Mouse (Mus musculus): Measurements from ENCODE around the gene Gm10135. TPM values are rescaled to one million over a fixed set of nuclear protein-coding genes. Genes with fewer than 3 reads are reported as not detected.

The Gm10135 gene
- polyA plus RNA-seq, 1 experiment from 2014 or later = not detected

DNA sequence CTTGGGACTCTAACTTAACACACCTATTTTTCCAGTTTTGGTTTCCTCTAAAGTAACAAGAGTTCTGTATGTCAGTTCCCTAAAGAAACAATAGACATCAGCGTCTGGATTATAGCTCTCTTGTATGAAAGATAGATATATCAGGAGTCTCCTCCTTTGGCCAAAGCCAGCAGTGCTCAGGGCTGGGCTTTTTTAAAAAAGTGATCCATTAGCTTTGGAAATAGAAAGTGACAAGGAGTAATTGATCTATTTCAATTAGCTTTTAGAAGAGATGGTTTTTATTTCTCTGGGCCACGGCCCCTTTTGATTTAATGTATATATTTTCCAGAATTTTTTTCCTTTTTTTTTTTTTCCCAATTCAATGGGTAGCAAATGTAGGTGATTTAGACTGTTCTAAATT is 20.4 kb upstream of the Gm10135 start:
- H3K27ac ChIP-seq = no peak overlapping the region
- H3K4me1 ChIP-seq = peaks cover 22% of the 10 kb centered on the region
- H3K36me3 ChIP-seq = no peaks in the 10 kb centered on the region
- H3K27me3 ChIP-seq = no peaks in the 10 kb centered on the region
- H3K4me2 ChIP-seq (replicated peaks) = no peak overlapping the region
- no peak for ATAC-seq (ENCODE audit: low FRiP score)
- H3K9me3 ChIP-seq (replicated peaks) = no peaks in the 10 kb centered on the region
- no peak overlapping the region for H3K9ac ChIP-seq
- WGBS = 57% methylated on average over 2 of the region's 2 CpGs
- H3K4me3 ChIP-seq = no peak overlapping the region

DNA sequence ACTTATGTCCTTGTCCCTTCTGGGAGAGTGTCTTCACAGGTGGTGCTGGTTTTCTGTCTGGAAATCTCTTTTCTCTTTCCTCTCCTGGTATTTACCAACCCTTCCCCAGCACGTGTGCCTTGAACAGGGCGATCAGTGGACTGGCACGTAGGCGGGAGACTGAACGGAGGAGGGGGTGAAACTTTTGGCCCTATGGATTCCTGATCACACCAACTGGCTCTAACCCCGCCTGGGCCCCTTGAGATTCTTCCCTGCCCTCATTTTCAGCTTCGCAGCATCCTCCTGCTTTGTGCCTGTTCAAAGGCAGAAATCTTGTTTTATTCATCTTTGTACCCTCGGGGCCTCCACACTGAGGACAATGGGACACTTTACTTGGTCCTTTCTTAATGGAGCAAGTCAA is 19.9 kb upstream of the Gm10135 start:
- H3K4me1 ChIP-seq = peaks cover 22% of the 10 kb centered on the region
- no peak overlapping the region for H3K9ac ChIP-seq
- H3K27me3 ChIP-seq = no peaks in the 10 kb centered on the region
- 21% methylated on average over 8 of the region's 8 CpGs for WGBS
- H3K36me3 ChIP-seq = no peaks in the 10 kb centered on the region
- no peak overlapping the region for H3K4me2 ChIP-seq (replicated peaks)
- H3K4me3 ChIP-seq = no peak overlapping the region
- H3K27ac ChIP-seq = no peak overlapping the region
- no peaks in the 10 kb centered on the region for H3K9me3 ChIP-seq (replicated peaks)
- no peak for ATAC-seq (ENCODE audit: low FRiP score)

DNA sequence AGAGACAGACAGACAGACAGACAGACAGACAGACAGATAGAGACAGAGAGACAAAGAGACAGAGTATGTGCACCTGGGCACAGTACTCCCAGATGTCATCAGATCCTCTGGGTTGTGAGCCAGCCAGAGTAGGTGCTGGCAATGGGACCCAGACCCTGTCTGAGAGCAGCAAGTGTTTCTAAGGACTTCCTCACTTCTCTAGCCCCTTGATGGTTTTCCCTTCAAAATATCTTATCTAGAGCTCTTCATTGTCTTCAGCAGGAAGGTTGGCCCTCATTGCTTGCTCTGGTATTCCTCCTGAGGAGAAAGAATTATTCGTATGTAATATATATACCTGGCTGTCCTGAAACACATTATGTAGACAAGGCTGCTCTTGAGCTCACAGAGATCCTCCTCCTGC is 18.0 kb upstream of the Gm10135 start:
- Histone ChIP-seq H3K27ac (no peak overlapping the region), H3K36me3 (no peaks in the 10 kb centered on the region), H3K4me3 (no peak overlapping the region), H3K4me2 (replicated peaks) (no peak overlapping the region), H3K9me3 (replicated peaks) (no peaks in the 10 kb centered on the region), H3K4me1 (peaks cover 22% of the 10 kb centered on the region), H3K9ac (no peak overlapping the region), H3K27me3 (no peaks in the 10 kb centered on the region)
- no peak for ATAC-seq (ENCODE audit: low FRiP score)
- WGBS = 88% methylated on average over 1 of the region's 1 CpGs

DNA sequence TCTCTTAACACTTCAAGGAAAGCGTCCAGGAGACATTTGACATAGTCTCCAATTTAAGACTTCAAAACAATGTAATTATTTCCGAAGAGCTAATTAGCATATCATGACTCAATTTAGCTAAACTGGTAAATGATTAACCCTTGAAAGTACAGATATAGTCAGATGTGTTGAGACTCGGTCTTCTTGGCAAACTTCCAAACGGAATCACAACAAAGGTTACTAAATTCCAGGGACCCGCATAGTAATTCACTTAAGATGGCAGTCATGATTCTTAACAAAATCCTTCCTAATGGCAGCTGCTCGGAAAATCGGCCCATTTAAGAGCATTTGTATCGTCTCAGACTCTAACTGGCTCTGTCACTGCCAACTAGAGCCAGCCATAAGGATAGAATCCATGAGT is 15.3 kb upstream of the Gm10135 start:
- 80% methylated on average over 8 of the region's 8 CpGs for WGBS
- Histone ChIP-seq H3K9ac (no peak overlapping the region), H3K4me3 (no peak overlapping the region), H3K4me1 (peaks cover 14% of the 10 kb centered on the region), H3K27ac (no peak overlapping the region), H3K36me3 (no peaks in the 10 kb centered on the region), H3K9me3 (replicated peaks) (no peaks in the 10 kb centered on the region), H3K4me2 (replicated peaks) (no peak overlapping the region), H3K27me3 (no peaks in the 10 kb centered on the region)
- ATAC-seq (ENCODE audit: low FRiP score) = no peak

GRCm38 (mm10) chr5:72987786-72988185 is 13.3 kb upstream of the Gm10135 start:
- Histone ChIP-seq H3K36me3 (no peaks in the 10 kb centered on the region), H3K4me1 (0 out of 2 replicates have a peak, but pooled peaks cover 6% of the 10 kb centered on the region), H3K27me3 (no peaks in the 10 kb centered on the region), H3K4me2 (replicated peaks) (no peak overlapping the region), H3K27ac (no peak overlapping the region), H3K9me3 (replicated peaks) (no peaks in the 10 kb centered on the region), H3K4me3 (no peak overlapping the region), H3K9ac (no peak overlapping the region)
- ATAC-seq (ENCODE audit: low FRiP score) = no peak
- WGBS = 88% methylated on average over 7 of the region's 7 CpGs

DNA sequence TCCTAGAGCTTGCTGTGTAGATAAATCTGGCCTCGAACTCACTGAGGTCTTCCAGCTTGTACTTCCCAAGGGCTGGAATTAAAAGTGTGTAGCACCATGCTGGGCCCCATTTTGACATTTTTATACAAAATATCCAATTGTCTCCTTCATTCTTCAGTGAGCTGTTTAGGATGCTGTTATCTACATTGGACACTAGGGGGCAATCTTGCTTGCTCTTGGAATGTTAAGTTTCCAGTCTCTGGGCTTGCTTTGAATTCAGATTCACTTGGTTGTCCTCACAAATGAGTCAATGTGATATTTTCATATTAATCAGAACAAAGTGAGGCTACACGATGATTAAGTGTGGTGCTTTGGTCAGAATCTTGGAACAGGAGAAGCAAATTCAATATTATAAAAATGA is 9.6 kb upstream of the Gm10135 start:
- Histone ChIP-seq H3K9me3 (replicated peaks) (no peaks in the 10 kb centered on the region), H3K36me3 (peaks cover 13% of the 10 kb centered on the region), H3K27ac (no peak overlapping the region), H3K27me3 (no peaks in the 10 kb centered on the region), H3K4me1 (no peaks in the 10 kb centered on the region), H3K9ac (no peak overlapping the region), H3K4me3 (no peak overlapping the region), H3K4me2 (replicated peaks) (no peak overlapping the region)
- no peak for ATAC-seq (ENCODE audit: low FRiP score)
- WGBS = 14% methylated on average over 2 of the region's 2 CpGs

DNA sequence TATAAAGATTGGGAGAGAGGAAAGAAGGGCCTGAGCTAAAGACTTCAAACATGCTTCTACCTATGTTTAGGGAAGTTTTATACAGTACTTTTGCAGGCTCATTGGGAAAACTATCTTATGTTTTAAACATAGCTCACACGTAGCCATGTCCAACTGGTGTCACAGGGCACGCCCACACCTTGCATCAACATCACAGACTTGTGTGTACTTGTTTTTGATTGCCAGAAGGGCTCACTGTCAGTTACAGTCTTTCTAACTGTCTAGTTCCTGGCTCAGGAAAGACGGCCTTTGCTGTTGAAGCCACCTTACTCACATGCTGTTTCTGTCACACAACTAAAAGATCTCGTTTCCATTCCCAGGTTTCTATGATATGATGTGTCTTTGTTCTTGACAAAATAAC is 2.0 kb upstream of the Gm10135 start:
- no peaks in the 10 kb centered on the region for H3K9me3 ChIP-seq (replicated peaks)
- no peak overlapping the region for H3K27ac ChIP-seq
- H3K9ac ChIP-seq = no peak overlapping the region
- no peaks in the 10 kb centered on the region for H3K27me3 ChIP-seq
- no peak for ATAC-seq (ENCODE audit: low FRiP score)
- H3K4me3 ChIP-seq = no peak overlapping the region
- peaks cover 38% of the 10 kb centered on the region for H3K36me3 ChIP-seq
- no peak overlapping the region for H3K4me2 ChIP-seq (replicated peaks)
- WGBS = 91% methylated on average over 4 of the region's 4 CpGs
- H3K4me1 ChIP-seq = 0 out of 2 replicates have a peak, but pooled peaks cover 4% of the 10 kb centered on the region

- Histone ChIP-seq H3K27ac (no peak overlapping the region), H3K9me3 (replicated peaks) (no peaks in the 10 kb centered on the region), H3K4me2 (replicated peaks) (no peak overlapping the region), H3K27me3 (no peaks in the 10 kb centered on the region), H3K4me3 (no peak overlapping the region), H3K9ac (no peak overlapping the region), H3K4me1 (0 out of 2 replicates have a peak, but pooled peaks cover 4% of the 10 kb centered on the region), H3K36me3 (peaks cover 36% of the 10 kb centered on the region)
- no peak for ATAC-seq (ENCODE audit: low FRiP score)
- WGBS = 93% methylated on average over 6 of the region's 6 CpGs
These were observed 1.5 kb upstream of the Gm10135 start for GRCm38 (mm10) chr5:72975996-72976395.

DNA sequence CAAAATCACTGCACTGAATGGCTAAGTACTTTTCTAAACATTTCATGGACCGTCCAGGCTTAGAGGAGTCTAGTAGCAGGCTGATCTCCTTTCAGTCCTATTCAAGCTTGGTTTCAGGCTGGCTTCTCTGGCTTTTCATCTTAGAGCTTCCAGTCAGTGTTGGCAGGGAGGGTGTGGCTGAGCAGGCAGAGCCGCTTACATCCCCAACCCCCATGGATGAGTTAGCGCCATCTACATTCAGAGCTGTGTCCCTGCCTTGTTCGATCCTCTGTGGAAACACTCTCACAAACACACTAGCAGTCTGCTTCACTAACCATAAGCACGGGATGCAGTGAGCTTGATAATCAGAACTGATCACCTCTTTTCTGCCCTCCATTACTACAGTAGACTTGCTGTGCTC is 1.6 kb downstream of the Gm10135 start:
- H3K9ac ChIP-seq = no peak overlapping the region
- H3K4me3 ChIP-seq = no peak overlapping the region
- no peaks in the 10 kb centered on the region for H3K27me3 ChIP-seq
- H3K27ac ChIP-seq = no peak overlapping the region
- peaks cover 44% of the 10 kb centered on the region for H3K36me3 ChIP-seq
- H3K4me1 ChIP-seq = 0 out of 2 replicates have a peak, but pooled peaks cover 4% of the 10 kb centered on the region
- H3K9me3 ChIP-seq (replicated peaks) = no peaks in the 10 kb centered on the region
- WGBS = 68% methylated on average over 5 of the region's 5 CpGs
- ATAC-seq (ENCODE audit: low FRiP score) = no peak
- no peak overlapping the region for H3K4me2 ChIP-seq (replicated peaks)

GRCm38 (mm10) chr5:72972435-72972834 is 2.1 kb downstream of the Gm10135 start:
- no peaks in the 10 kb centered on the region for H3K27me3 ChIP-seq
- no peak for ATAC-seq (ENCODE audit: low FRiP score)
- peaks cover 42% of the 10 kb centered on the region for H3K36me3 ChIP-seq
- no peak overlapping the region for H3K9ac ChIP-seq
- H3K4me1 ChIP-seq = 0 out of 2 replicates have a peak, but pooled peaks cover 4% of the 10 kb centered on the region
- H3K4me2 ChIP-seq (replicated peaks) = no peak overlapping the region
- 79% methylated on average over 4 of the region's 4 CpGs for WGBS
- no peaks in the 10 kb centered on the region for H3K9me3 ChIP-seq (replicated peaks)
- H3K4me3 ChIP-seq = no peak overlapping the region
- no peak overlapping the region for H3K27ac ChIP-seq

DNA sequence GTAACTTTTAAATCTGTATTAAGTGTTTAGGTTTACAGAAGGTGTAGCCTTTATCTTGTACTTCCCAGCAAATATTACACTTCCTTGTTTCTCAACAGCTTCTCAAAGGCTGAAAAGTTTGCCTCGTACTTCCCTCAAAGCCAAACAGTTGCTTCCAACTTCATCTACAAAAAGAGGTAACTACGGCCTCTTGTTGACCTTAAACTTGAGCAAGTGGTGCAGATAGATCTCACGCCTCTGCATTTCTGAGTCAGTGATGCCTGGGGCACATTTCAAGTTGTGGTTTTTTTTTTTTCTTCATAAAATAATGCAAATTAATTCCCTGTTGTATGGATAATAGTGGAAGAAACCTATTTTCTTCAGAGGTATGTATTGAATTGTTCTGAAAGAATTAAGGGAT is 8.8 kb downstream of the Gm10135 start:
- Histone ChIP-seq H3K4me3 (no peak overlapping the region), H3K27ac (no peak overlapping the region), H3K9ac (no peak overlapping the region), H3K27me3 (no peaks in the 10 kb centered on the region), H3K36me3 (peaks cover 23% of the 10 kb centered on the region), H3K4me1 (no peaks in the 10 kb centered on the region), H3K4me2 (replicated peaks) (no peak overlapping the region), H3K9me3 (replicated peaks) (no peaks in the 10 kb centered on the region)
- no peak for ATAC-seq (ENCODE audit: low FRiP score)
- 94% methylated on average over 3 of the region's 3 CpGs for WGBS

DNA sequence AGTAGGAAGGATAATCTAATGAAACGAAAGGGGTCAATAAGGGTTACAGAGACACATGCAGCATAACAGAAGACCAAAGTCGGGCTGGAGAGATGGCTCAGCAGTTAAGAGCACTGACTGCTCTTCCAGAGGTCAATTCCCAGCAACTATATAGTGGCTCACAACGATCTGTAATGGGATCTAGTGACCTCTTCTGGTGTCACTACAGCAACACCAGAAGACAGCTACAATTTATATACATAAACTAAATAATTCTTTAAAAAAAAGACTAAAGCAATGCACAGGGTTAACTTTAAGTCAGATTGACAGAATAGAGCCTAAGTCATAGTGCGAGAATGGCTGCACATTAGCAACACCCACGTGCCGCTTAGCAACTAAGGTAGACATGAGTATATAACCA is 14.4 kb downstream of the Gm10135 start:
- Histone ChIP-seq H3K4me1 (no peaks in the 10 kb centered on the region), H3K27me3 (no peaks in the 10 kb centered on the region), H3K9ac (no peak overlapping the region), H3K4me2 (replicated peaks) (no peak overlapping the region), H3K27ac (no peak overlapping the region), H3K9me3 (replicated peaks) (no peaks in the 10 kb centered on the region), H3K36me3 (peaks cover 10% of the 10 kb centered on the region), H3K4me3 (no peak overlapping the region)
- 91% methylated on average over 6 of the region's 6 CpGs for WGBS
- ATAC-seq (ENCODE audit: low FRiP score) = no peak

- no peak overlapping the region for H3K9ac ChIP-seq
- ATAC-seq (ENCODE audit: low FRiP score) = no peak
- 90% methylated on average over 17 of the region's 17 CpGs for WGBS
These were observed 17.2 kb downstream of the Gm10135 start for GRCm38 (mm10) chr5:72957281-72957680.

More at GRCm38 (mm10) chr5:72957281-72957680, 17.2 kb downstream of the Gm10135 start:
- no peaks in the 10 kb centered on the region for H3K9me3 ChIP-seq (replicated peaks)
- no peak overlapping the region for H3K4me2 ChIP-seq (replicated peaks)
- H3K27me3 ChIP-seq = no peaks in the 10 kb centered on the region
- no peak overlapping the region for H3K27ac ChIP-seq
- H3K4me1 ChIP-seq = no peaks in the 10 kb centered on the region
- peaks cover 10% of the 10 kb centered on the region for H3K36me3 ChIP-seq
- H3K4me3 ChIP-seq = no peak overlapping the region

Measured in hindbrain, embryonic 12.5 days (tissue).